Mouse (Mus musculus): Measurements from ENCODE around the gene Itpr1. TPM values are rescaled to one million over a fixed set of nuclear protein-coding genes. Genes with fewer than 3 reads are reported as not detected.

Itpr1 gene
- polyA plus RNA-seq, 1 experiment from 2014 or later, result 15.0 TPM

DNA sequence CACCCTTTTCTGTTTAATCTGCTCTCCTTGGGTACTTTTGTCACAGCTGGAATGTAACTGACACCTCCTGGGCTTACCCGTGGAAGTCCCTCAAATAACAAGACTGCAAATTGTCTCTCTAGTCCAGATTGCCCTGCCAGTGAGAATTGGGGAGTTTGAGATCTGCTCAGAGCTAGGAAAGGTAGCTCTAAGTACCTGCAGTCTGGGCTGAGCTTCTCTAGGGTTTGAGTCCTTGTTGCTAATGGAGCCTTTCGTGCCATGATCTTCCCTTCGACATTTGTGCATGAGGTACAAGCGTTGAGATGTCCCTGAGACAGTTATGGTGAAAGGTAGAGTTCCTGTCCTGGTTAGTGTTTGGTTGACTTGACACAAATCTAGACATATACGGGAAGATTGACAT is 89.0 kb downstream of the Itpr1 start:
- H3K9me3 ChIP-seq (ENCODE audit: control insufficient read depth, low read length), result no peaks in the 10 kb centered on the region
- ATAC-seq, result no peak
- no peak overlapping the region for H3K9ac ChIP-seq (replicated peaks; ENCODE audit: low read depth, low read length)
- no peak overlapping the region for H3K27ac ChIP-seq (ENCODE audit: low read length)
- H3K27me3 ChIP-seq (replicated peaks; ENCODE audit: control insufficient read depth, insufficient read depth, low read length), result no peaks in the 10 kb centered on the region
- H3K4me2 ChIP-seq (ENCODE audit: low read length), result no peak overlapping the region
- no peak overlapping the region for H3K4me3 ChIP-seq (replicated peaks; ENCODE audit: low read length)
- H3K36me3 ChIP-seq (ENCODE audit: control insufficient read depth, insufficient read depth), result no peaks in the 10 kb centered on the region
- 82% methylated on average over 5 of the region's 5 CpGs for WGBS
- H3K4me1 ChIP-seq (replicated peaks; ENCODE audit: control insufficient read depth, insufficient read depth, low read length), result no peaks in the 10 kb centered on the region; the same call in none of the 2 replicates

DNA sequence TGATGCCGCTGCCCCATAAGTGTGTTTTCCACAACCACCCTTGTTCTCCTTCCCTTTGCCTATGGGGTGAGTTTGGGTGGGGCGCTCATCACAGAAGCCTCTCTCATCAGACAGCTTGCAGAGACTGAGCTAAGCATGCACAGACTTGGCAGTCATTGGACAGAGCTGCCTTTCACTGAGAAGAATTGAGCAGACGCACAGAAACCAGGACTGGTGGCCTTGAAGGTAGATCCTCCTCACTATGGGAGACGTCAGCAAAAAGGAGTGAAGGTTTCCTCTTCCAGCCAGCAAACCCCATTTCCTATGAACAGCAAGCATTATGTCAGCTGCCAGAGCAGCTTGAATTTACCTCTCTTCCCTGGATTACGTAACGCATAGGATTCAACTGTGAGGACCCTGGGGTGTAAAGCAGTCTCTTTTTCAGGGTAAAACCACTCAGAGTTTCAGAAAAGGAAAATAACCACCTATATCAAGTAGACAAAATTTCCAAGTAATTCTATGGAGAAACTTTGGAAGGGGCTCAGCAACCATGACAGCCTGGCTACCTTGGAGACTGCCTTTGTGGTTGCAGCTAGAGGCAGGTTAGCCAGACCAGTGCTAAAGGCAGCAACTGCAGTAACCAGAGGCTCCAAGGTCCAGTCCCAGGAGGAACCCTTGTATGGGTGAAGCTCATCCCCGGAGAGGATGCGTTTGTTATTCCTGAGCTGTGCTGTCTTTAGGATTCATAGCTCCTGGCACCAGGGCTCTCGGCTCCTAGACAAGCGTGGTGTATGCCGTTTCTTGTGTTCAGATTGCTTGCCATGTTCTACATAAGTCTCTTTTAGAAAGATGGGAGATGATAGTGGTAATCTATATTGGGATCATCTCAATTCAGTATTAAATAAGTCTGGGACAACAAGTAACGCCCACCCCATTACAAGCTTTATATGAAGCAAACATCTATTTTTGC is 91.0 kb downstream of the Itpr1 start:
- 79% methylated on average over 12 of the region's 12 CpGs for WGBS
- Histone ChIP-seq H3K9me3 (ENCODE audit: control insufficient read depth, low read length) (no peaks in the 10 kb centered on the region), H3K4me2 (ENCODE audit: low read length) (no peak overlapping the region), H3K36me3 (ENCODE audit: control insufficient read depth, insufficient read depth) (no peaks in the 10 kb centered on the region), H3K27me3 (replicated peaks; ENCODE audit: control insufficient read depth, insufficient read depth, low read length) (no peaks in the 10 kb centered on the region), H3K4me1 (replicated peaks; ENCODE audit: control insufficient read depth, insufficient read depth, low read length) (no peaks in the 10 kb centered on the region; the same call in none of the 2 replicates), H3K27ac (ENCODE audit: low read length) (no peak overlapping the region), H3K9ac (replicated peaks; ENCODE audit: low read depth, low read length) (no peak overlapping the region), H3K4me3 (replicated peaks; ENCODE audit: low read length) (no peak overlapping the region)
- ATAC-seq, result peak; percentile 46; the same call in 1 of the 2 replicates

DNA sequence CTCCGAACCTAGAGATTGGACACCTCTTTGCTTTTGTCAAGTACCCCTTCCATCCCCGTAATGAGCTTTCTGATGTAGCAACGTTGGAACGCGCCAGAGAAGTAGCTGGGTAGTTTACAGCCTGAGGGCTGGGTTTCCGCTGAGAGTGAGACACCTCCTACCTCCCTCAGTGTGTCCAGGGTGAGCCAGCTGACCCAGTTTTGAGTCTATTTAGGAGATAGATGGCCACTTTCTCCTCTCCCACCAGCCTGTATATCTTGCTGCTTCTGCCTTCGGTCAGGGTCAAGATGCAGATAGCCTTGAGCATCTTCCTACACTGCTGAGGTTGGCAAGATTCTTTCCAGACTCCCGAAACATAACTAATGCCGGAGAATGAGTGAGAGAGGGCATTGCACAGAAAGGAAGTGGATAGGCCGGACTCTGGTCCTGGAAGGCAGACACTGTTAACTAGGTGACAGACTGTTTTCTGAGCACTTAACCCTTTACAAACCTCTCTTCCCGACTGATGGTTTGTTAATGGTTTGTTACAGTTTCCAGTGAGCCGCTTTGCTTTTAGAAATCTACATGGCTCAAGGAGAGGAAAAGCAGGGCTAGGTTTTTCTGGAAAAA is 92.4 kb downstream of the Itpr1 start:
- H3K4me1 ChIP-seq (replicated peaks; ENCODE audit: control insufficient read depth, insufficient read depth, low read length), result peaks cover 2% of the 10 kb centered on the region
- no peak overlapping the region for H3K27ac ChIP-seq (ENCODE audit: low read length)
- no peak overlapping the region for H3K4me3 ChIP-seq (replicated peaks; ENCODE audit: low read length)
- H3K9ac ChIP-seq (replicated peaks; ENCODE audit: low read depth, low read length), result no peak overlapping the region
- ATAC-seq, result no peak
- no peaks in the 10 kb centered on the region for H3K36me3 ChIP-seq (ENCODE audit: control insufficient read depth, insufficient read depth)
- H3K9me3 ChIP-seq (ENCODE audit: control insufficient read depth, low read length), result no peaks in the 10 kb centered on the region
- no peaks in the 10 kb centered on the region for H3K27me3 ChIP-seq (replicated peaks; ENCODE audit: control insufficient read depth, insufficient read depth, low read length)
- H3K4me2 ChIP-seq (ENCODE audit: low read length), result no peak overlapping the region
- WGBS, result 71% methylated on average over 12 of the region's 12 CpGs

DNA sequence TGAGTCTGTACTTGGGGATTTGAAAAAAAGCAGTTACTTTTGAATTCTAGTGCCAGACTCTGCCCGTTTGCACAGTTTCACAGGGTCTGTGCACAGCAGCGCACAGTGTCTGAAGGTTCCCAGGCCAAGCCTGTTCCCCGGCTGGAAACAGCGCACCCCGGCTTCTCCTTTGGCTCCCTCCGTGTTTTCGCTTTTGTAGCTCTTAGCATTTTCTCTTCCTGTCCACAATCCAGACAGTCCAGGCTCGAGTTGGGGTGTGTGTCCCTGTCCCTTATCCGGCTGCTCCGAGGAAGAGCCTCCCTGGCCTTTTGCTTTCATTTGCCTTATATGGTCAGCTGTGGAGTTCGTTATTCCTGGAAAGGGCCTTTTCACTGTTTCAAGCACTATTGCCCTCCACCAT is 93.3 kb downstream of the Itpr1 start:
- Histone ChIP-seq H3K36me3 (ENCODE audit: control insufficient read depth, insufficient read depth) (no peaks in the 10 kb centered on the region), H3K9me3 (ENCODE audit: control insufficient read depth, low read length) (no peaks in the 10 kb centered on the region), H3K27ac (ENCODE audit: low read length) (no peak overlapping the region), H3K4me3 (replicated peaks; ENCODE audit: low read length) (no peak overlapping the region), H3K4me1 (replicated peaks; ENCODE audit: control insufficient read depth, insufficient read depth, low read length) (peaks cover 2% of the 10 kb centered on the region), H3K4me2 (ENCODE audit: low read length) (no peak overlapping the region), H3K9ac (replicated peaks; ENCODE audit: low read depth, low read length) (no peak overlapping the region), H3K27me3 (replicated peaks; ENCODE audit: control insufficient read depth, insufficient read depth, low read length) (no peaks in the 10 kb centered on the region)
- WGBS, result 58% methylated on average over 11 of the region's 11 CpGs
- no peak for ATAC-seq

DNA sequence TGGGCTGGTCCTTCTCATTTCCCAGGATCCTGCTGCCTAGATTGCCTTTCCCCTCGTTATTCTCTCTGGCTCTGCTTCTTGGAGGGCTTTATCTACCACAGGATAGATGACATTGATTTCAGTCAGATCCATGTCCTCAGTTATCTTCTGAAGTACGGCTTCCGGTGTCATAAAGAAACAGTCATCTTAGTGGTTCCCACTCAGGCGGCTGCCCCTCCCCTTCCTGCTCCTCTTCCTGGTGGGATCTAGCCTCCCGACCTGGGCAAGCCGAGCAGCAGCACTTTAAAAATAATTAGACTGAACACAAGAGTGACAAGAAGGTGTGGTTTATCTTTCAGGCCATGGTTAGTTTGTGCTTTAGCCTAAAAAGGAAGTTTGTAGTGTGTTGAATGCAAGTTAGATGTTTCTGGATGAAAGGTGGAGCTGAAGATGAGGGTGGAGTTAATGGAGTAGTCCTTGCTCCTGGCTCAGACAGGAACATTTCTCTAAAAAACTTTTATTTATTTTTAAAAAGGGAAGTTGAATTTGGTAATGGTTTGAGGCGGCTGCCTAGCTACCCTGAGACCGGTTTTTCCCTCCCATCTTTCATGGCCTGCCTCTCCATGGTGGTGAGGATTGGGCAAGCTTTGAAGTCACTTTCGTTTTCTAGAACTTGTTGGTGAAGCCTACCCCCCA is 94.2 kb downstream of the Itpr1 start:
- WGBS, result 67% methylated on average over 9 of the region's 9 CpGs
- H3K9ac ChIP-seq (replicated peaks; ENCODE audit: low read depth, low read length), result no peak overlapping the region
- no peaks in the 10 kb centered on the region for H3K27me3 ChIP-seq (replicated peaks; ENCODE audit: control insufficient read depth, insufficient read depth, low read length)
- no peaks in the 10 kb centered on the region for H3K36me3 ChIP-seq (ENCODE audit: control insufficient read depth, insufficient read depth)
- H3K4me2 ChIP-seq (ENCODE audit: low read length), result no peak overlapping the region
- ATAC-seq, result no peak
- H3K4me1 ChIP-seq (replicated peaks; ENCODE audit: control insufficient read depth, insufficient read depth, low read length), result peaks cover 2% of the 10 kb centered on the region
- H3K27ac ChIP-seq (ENCODE audit: low read length), result no peak overlapping the region
- no peak overlapping the region for H3K4me3 ChIP-seq (replicated peaks; ENCODE audit: low read length)
- H3K9me3 ChIP-seq (ENCODE audit: control insufficient read depth, low read length), result no peaks in the 10 kb centered on the region

DNA sequence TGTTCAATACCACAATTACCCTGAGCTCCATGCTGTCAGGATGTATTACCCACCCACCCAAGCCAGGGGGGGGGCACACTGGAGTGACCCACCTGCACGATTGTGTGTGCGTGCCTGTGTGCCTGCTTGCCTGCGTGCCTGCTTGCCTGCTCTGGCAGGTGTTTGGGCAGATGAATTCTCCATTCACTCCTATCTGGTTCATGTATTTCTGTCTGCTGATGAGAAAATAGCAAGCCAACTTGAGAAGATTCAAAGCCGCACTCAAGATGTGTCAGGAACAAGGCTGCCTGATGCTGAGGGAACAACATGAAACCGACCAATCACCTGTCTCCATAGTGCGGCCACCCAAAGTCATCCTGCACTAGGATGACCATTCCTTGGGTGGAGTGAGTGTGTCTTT is 94.9 kb downstream of the Itpr1 start:
- Histone ChIP-seq H3K9ac (replicated peaks; ENCODE audit: low read depth, low read length) (no peak overlapping the region), H3K9me3 (ENCODE audit: control insufficient read depth, low read length) (no peaks in the 10 kb centered on the region), H3K27me3 (replicated peaks; ENCODE audit: control insufficient read depth, insufficient read depth, low read length) (no peaks in the 10 kb centered on the region), H3K4me3 (replicated peaks; ENCODE audit: low read length) (no peak overlapping the region), H3K4me1 (replicated peaks; ENCODE audit: control insufficient read depth, insufficient read depth, low read length) (peaks cover 2% of the 10 kb centered on the region), H3K4me2 (ENCODE audit: low read length) (no peak overlapping the region), H3K27ac (ENCODE audit: low read length) (no peak overlapping the region), H3K36me3 (ENCODE audit: control insufficient read depth, insufficient read depth) (no peaks in the 10 kb centered on the region)
- WGBS, result 91% methylated on average over 6 of the region's 6 CpGs
- no peak for ATAC-seq

DNA sequence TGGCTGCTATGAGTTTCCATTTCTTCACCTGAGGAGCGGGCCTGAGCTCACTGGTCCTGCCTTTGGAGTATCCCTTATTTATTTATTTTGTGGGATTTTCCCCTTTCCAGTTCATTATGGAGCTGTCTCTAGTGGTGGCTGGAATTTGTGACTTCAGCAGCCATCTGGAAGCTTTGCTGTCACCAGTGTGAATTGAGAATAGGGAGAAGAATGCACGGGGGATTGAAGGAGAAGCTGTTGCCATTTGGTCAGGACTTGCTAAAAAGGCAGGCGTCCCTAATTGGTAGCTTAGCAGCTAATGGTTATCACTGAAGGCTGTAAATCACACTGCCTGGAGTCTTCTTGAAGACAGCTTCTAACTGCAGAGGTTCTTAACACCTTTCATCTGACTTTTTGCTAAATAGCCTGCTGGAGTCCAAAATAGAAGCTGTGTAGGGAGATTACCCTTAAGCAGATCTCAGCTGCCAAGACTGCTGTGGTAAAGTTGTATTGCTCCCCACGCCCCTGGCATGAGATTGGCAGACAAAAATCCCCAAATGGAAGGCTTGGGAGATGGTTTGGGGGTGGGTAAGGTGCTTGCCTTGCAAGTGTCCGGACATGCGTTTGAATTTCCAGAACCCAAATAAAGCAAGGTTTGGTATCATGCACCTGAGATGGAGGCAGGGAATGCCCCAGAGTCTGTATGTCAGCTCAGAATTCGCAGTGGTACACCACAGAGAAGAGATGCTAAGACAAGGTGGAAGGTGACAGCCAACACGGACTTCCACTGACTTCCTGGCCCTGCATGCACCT is 96.7 kb downstream of the Itpr1 start:
- ATAC-seq, result no peak
- H3K27ac ChIP-seq (ENCODE audit: low read length), result no peak overlapping the region
- no peak overlapping the region for H3K4me3 ChIP-seq (replicated peaks; ENCODE audit: low read length)
- no peaks in the 10 kb centered on the region for H3K27me3 ChIP-seq (replicated peaks; ENCODE audit: control insufficient read depth, insufficient read depth, low read length)
- no peaks in the 10 kb centered on the region for H3K9me3 ChIP-seq (ENCODE audit: control insufficient read depth, low read length)
- 71% methylated on average over 8 of the region's 8 CpGs for WGBS
- H3K9ac ChIP-seq (replicated peaks; ENCODE audit: low read depth, low read length), result no peak overlapping the region
- H3K36me3 ChIP-seq (ENCODE audit: control insufficient read depth, insufficient read depth), result no peaks in the 10 kb centered on the region
- H3K4me1 ChIP-seq (replicated peaks; ENCODE audit: control insufficient read depth, insufficient read depth, low read length), result peaks cover 2% of the 10 kb centered on the region
- H3K4me2 ChIP-seq (ENCODE audit: low read length), result no peak overlapping the region

DNA sequence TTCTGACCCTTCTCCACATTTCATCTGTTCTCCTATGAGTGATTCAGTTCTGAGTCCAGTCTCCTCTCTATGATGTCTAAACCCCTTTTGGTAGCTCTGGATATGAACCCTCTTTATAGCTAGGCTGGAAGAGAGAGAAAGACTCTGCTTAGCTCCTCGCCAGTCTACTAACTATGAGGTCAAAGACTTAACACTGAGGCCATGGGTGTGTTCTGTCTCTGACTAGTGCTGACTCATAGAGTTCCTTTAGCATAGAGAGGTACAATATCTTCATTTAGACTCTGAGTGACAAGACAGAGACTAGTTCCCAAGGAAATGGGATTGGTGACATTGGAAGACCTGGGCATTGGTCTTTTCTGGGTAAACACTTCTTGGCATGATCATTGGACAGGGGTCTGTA is 100.2 kb downstream of the Itpr1 start:
- no peak for ATAC-seq
- H3K27me3 ChIP-seq (replicated peaks; ENCODE audit: control insufficient read depth, insufficient read depth, low read length), result no peaks in the 10 kb centered on the region
- WGBS, result 73% methylated on average over 1 of the region's 1 CpGs
- no peaks in the 10 kb centered on the region for H3K9me3 ChIP-seq (ENCODE audit: control insufficient read depth, low read length)
- H3K4me3 ChIP-seq (replicated peaks; ENCODE audit: low read length), result no peak overlapping the region
- H3K36me3 ChIP-seq (ENCODE audit: control insufficient read depth, insufficient read depth), result no peaks in the 10 kb centered on the region
- H3K4me1 ChIP-seq (replicated peaks; ENCODE audit: control insufficient read depth, insufficient read depth, low read length), result peaks cover 8% of the 10 kb centered on the region
- no peak overlapping the region for H3K9ac ChIP-seq (replicated peaks; ENCODE audit: low read depth, low read length)
- no peak overlapping the region for H3K27ac ChIP-seq (ENCODE audit: low read length)
- no peak overlapping the region for H3K4me2 ChIP-seq (ENCODE audit: low read length)

DNA sequence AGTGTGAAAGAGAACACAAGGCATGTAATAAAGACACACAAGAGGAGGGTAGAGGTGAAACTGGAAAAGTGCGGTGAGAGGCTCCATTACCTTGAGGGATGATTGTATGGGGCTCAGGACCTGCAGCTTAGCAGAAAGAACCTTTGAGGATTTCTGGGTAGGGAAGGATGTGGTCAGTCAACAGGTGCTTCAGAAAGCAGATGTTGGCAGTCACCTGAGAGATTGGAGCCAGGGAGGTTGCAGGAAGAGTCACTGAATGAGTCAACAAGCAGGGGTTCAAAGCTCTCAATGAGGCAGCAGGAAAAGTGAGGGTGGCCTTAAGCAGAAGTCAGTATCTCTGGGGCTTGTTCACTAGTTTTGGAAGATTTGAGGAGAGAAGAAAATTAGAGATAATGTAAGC is 101.1 kb downstream of the Itpr1 start:
- Histone ChIP-seq H3K4me1 (replicated peaks; ENCODE audit: control insufficient read depth, insufficient read depth, low read length) (peaks cover 8% of the 10 kb centered on the region), H3K27ac (ENCODE audit: low read length) (no peak overlapping the region), H3K9ac (replicated peaks; ENCODE audit: low read depth, low read length) (no peak overlapping the region), H3K4me2 (ENCODE audit: low read length) (no peak overlapping the region), H3K4me3 (replicated peaks; ENCODE audit: low read length) (no peak overlapping the region), H3K9me3 (ENCODE audit: control insufficient read depth, low read length) (no peaks in the 10 kb centered on the region), H3K27me3 (replicated peaks; ENCODE audit: control insufficient read depth, insufficient read depth, low read length) (no peaks in the 10 kb centered on the region), H3K36me3 (ENCODE audit: control insufficient read depth, insufficient read depth) (no peaks in the 10 kb centered on the region)
- no peak for ATAC-seq
- 100% methylated on average over 1 of the region's 1 CpGs for WGBS
